Mouse (Mus musculus): Measurements from ENCODE around the gene Usp17la. TPM values are rescaled to one million over a fixed set of nuclear protein-coding genes. Genes with fewer than 3 reads are reported as not detected.

Usp17la gene
- polyA plus RNA-seq, 1 experiment, result 0.77 TPM

DNA sequence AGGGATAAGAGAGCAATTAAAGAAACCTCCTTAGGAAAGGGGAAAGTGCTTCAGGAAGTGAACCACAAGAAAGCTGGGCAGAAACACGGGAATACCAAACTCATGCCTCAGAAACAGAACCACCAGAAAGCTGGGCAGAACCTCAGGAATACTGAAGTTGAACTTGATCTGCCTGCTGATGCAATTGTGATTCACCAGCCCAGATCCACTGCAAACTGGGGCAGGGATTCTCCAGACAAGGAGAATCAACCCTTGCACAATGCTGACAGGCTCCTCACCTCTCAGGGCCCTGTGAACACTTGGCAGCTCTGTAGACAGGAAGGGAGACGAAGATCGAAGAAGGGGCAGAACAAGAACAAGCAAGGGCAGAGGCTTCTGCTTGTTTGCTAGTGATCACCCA is 4.6 kb downstream of the Usp17la start:
- H3K4me3 ChIP-seq (ENCODE audit: insufficient read depth, poor library complexity, severe bottlenecking), result no peak overlapping the region
- no peaks in the 10 kb centered on the region for H3K79me3 ChIP-seq (ENCODE audit: low read depth)
- no peaks in the 10 kb centered on the region for H3K79me2 ChIP-seq (ENCODE audit: control insufficient read depth, insufficient read depth)
- no peaks in the 10 kb centered on the region for H3K27me3 ChIP-seq (ENCODE audit: control insufficient read depth, insufficient read depth, insufficient read length)
- TF ChIP-seq CEBPB (IDR thresholded peaks at IDR 0.05; ENCODE audit: low read depth) (peak; percentile 69), USF1 (IDR thresholded peaks at IDR 0.05; ENCODE audit: low read depth) (no peak)
- H3K36me3 ChIP-seq (ENCODE audit: control insufficient read depth, insufficient read depth), result no peaks in the 10 kb centered on the region
- H3ac ChIP-seq (ENCODE audit: control insufficient read depth, insufficient read length, low read depth), result no peak overlapping the region

DNA sequence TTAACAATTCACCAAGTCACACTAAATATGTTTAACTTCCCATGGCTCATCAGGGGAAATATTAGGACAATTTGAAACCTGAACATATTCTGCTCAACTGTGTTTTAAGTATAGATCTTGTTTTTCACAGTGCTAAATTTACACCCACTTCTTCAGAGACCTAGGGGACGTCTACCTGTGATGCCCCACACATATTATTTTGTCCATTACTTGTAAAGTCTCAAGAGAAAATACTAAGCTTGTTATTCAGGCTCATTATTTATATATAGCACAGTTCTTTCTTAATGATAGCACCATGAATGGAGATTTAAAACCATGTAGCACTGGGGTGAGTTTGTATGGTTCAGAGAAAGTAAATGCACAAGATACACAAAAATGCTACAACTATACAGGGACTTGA is 20.9 kb downstream of the Usp17la start, which contains the start of gene Olfr665:
Gene Olfr665, plus strand, starts transcription at position 301 of the 400 bp plus-strand sequence.
- H3ac ChIP-seq (ENCODE audit: control insufficient read depth, insufficient read length, low read depth), result no peak within 1 kb of the TSS
- no peak within 1 kb of the TSS for H3K4me3 ChIP-seq (ENCODE audit: insufficient read depth, poor library complexity, severe bottlenecking)
- no peaks in the 10 kb centered on the region for H3K36me3 ChIP-seq (ENCODE audit: control insufficient read depth, insufficient read depth)
- H3K27me3 ChIP-seq (ENCODE audit: control insufficient read depth, insufficient read depth, insufficient read length), result no peaks in the 10 kb centered on the region
- no peaks in the 10 kb centered on the region for H3K79me2 ChIP-seq (ENCODE audit: control insufficient read depth, insufficient read depth)
- TF ChIP-seq CEBPB (IDR thresholded peaks at IDR 0.05; ENCODE audit: low read depth) (no peak), FOSL1 (IDR thresholded peaks at IDR 0.05; ENCODE audit: insufficient read depth, low read length, poor library complexity, severe bottlenecking) (no peak), MAX (IDR thresholded peaks at IDR 0.05) (no peak), MYOD1 (IDR thresholded peaks at IDR 0.05; ENCODE audit: control insufficient read depth, insufficient read length, low read depth) (no peak), USF1 (IDR thresholded peaks at IDR 0.05; ENCODE audit: low read depth) (no peak), MYOG (IDR thresholded peaks at IDR 0.05; ENCODE audit: control insufficient read depth, extremely low read depth, insufficient read length) (no peak), CTCF (IDR thresholded peaks at IDR 0.05; ENCODE audit: control insufficient read depth, insufficient read depth, insufficient read length) (no peak)
- H3K79me3 ChIP-seq (ENCODE audit: low read depth), result no peaks in the 10 kb centered on the region

DNA sequence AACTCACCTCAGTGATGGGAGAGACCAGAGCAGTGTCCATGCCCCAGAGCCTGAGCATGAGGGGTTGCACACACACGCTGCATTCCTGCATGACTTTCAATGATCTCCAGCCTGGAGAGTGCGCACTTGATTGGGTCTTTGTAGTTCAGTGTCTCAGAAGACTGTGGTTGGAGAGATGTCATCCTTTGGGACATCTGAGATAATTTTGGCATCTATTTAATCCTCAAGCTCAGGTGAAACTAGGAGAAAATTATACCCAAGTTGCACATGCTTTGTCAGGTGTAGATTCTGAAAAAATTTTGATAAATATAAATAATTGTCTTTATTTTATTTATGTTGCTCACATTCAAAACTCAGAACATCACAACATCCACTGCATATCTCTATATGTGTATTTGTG is 39.0 kb downstream of the Usp17la start, which contains the start of gene Olfr666:
Gene Olfr666, minus strand, starts transcription at position 101 of the 400 bp plus-strand sequence.
- H3K79me3 ChIP-seq (ENCODE audit: low read depth), result no peaks in the 10 kb centered on the region
- no peaks in the 10 kb centered on the region for H3K79me2 ChIP-seq (ENCODE audit: control insufficient read depth, insufficient read depth)
- H3K4me3 ChIP-seq (ENCODE audit: insufficient read depth, poor library complexity, severe bottlenecking), result no peak within 1 kb of the TSS
- H3ac ChIP-seq (ENCODE audit: control insufficient read depth, insufficient read length, low read depth), result no peak within 1 kb of the TSS
- no peaks in the 10 kb centered on the region for H3K36me3 ChIP-seq (ENCODE audit: control insufficient read depth, insufficient read depth)
- no peak for TF ChIP-seq MYOD1 (IDR thresholded peaks at IDR 0.05; ENCODE audit: control insufficient read depth, insufficient read length, low read depth)
- TF ChIP-seq USF1 (IDR thresholded peaks at IDR 0.05; ENCODE audit: low read depth), result no peak
- no peak for TF ChIP-seq FOSL1 (IDR thresholded peaks at IDR 0.05; ENCODE audit: insufficient read depth, low read length, poor library complexity, severe bottlenecking)
- no peak for TF ChIP-seq MYOG (IDR thresholded peaks at IDR 0.05; ENCODE audit: control insufficient read depth, extremely low read depth, insufficient read length)
- no peak for TF ChIP-seq MAX (IDR thresholded peaks at IDR 0.05)
- TF ChIP-seq CTCF (IDR thresholded peaks at IDR 0.05; ENCODE audit: control insufficient read depth, insufficient read depth, insufficient read length), result no peak
- TF ChIP-seq CEBPB (IDR thresholded peaks at IDR 0.05; ENCODE audit: low read depth), result no peak
- H3K27me3 ChIP-seq (ENCODE audit: control insufficient read depth, insufficient read depth, insufficient read length), result no peaks in the 10 kb centered on the region

Other genes with a start within 250 kb of the Usp17la start
- not detected for gene Olfr656, start 243.1 kb upstream of the Usp17la start, polyA plus RNA-seq (2012; fragmentation: generic; extraction: Trizol)
- gene Olfr657, start 232.2 kb upstream of the Usp17la start, polyA plus RNA-seq (2012; fragmentation: generic; extraction: Trizol), result not detected
- gene Olfr658, start 209.7 kb upstream of the Usp17la start, polyA plus RNA-seq (2012; fragmentation: generic; extraction: Trizol), result not detected
- gene Olfr659, start 190.3 kb upstream of the Usp17la start, polyA plus RNA-seq (2012; fragmentation: generic; extraction: Trizol), result not detected
- not detected for gene Olfr661, start 170.5 kb upstream of the Usp17la start, polyA plus RNA-seq (2012; fragmentation: generic; extraction: Trizol)
- 0.19 TPM for gene Usp17le, start 79.5 kb upstream of the Usp17la start, polyA plus RNA-seq (2012; fragmentation: generic; extraction: Trizol)
- 0.25 TPM for gene Usp17lb, start 14.4 kb upstream of the Usp17la start, polyA plus RNA-seq (2012; fragmentation: generic; extraction: Trizol)
- not detected for gene Olfr665, start 21.0 kb downstream of the Usp17la start, polyA plus RNA-seq (2012; fragmentation: generic; extraction: Trizol)
- not detected for gene Olfr666, start 38.9 kb downstream of the Usp17la start, polyA plus RNA-seq (2012; fragmentation: generic; extraction: Trizol)
- gene Olfr667, start 64.5 kb downstream of the Usp17la start, polyA plus RNA-seq (2012; fragmentation: generic; extraction: Trizol), result not detected
- not detected for gene Olfr668, start 71.0 kb downstream of the Usp17la start, polyA plus RNA-seq (2012; fragmentation: generic; extraction: Trizol)
- gene Olfr669, start 77.2 kb downstream of the Usp17la start, polyA plus RNA-seq (2012; fragmentation: generic; extraction: Trizol), result not detected
- gene Olfr670, start 105.6 kb downstream of the Usp17la start, polyA plus RNA-seq (2012; fragmentation: generic; extraction: Trizol), result not detected
- not detected for gene Olfr671, start 122.1 kb downstream of the Usp17la start, polyA plus RNA-seq (2012; fragmentation: generic; extraction: Trizol)
- not detected for gene Olfr672, start 145.0 kb downstream of the Usp17la start, polyA plus RNA-seq (2012; fragmentation: generic; extraction: Trizol)
- gene Olfr675, start 171.5 kb downstream of the Usp17la start, polyA plus RNA-seq (2012; fragmentation: generic; extraction: Trizol), result not detected
- not detected for gene Olfr676, start 175.7 kb downstream of the Usp17la start, polyA plus RNA-seq (2012; fragmentation: generic; extraction: Trizol)
- gene Olfr677, start 194.4 kb downstream of the Usp17la start, polyA plus RNA-seq (2012; fragmentation: generic; extraction: Trizol), result not detected
- gene Olfr678, start 207.5 kb downstream of the Usp17la start, polyA plus RNA-seq (2012; fragmentation: generic; extraction: Trizol), result not detected
- gene Olfr679, start 224.2 kb downstream of the Usp17la start, polyA plus RNA-seq (2012; fragmentation: generic; extraction: Trizol), result not detected
- gene Olfr680-ps1, start 235.8 kb downstream of the Usp17la start, polyA plus RNA-seq (2012; fragmentation: generic; extraction: Trizol), result not detected